Mouse (Mus musculus): ENCODE measurements around the gene Dhx16.

Dhx16 gene

DNA sequence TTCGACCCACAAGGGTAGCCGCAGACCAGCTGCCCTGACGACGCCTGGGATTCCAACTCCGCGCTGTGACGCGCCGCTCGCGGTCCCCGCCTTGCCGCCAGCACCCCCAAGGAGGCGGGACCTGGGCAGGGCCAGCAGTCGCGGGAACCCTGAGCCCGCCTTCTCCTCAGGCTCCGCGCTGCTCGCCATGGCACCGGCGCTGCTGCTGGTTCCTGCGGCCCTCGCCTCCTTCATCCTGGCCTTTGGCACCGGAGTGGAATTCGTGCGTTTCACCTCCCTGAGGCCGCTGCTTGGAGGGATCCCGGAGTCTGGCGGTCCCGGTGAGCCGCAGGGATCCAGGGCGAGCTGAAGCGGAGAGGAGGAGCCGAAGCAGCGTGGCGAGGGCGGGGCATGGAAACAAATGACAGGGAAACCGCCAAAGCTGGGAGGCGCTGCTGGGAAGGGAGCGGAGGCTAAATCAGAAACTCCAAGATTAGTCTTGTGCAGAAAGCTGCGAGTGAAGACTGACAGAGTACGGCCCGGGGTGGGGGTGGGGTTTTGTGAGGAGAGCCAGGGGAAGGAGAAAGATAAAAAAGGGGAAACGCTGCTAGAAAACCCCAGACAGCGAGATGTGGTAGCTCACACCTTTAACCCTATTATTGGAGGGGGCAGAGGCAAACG is 18.3 kb upstream of the Dhx16 start, which contains the start of gene Nrm:
Nrm (plus strand) TSS at position 121 of the 660 bp plus-strand sequence.
- DNase-seq = peak; percentile 86

DNA sequence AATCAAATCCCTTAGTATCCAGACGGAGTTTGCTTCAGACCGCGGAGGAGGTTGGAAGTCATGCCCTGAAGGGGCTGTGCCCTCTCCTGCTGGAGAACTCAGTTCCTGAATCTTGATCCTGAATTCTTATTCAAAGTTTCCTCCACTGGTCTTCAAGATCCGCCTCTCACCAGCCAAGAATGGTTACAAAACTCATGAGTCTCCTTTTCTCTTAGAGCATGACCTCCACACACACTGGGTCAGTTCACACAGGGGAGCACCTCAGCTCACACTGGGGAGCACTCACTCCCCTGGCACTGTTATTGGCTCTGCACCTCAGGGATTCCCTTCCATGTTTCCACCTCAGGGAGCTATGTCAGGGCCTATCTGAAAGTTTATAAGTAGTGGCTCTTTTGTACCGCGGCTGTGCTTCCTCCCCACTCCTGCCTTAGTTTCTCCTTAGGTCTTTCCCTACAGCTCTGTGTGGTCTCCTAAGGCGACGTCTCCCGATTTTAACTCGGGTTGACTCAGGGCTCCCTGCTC is 14.7 kb upstream of the Dhx16 start:
- no peak for DNase-seq

DNA sequence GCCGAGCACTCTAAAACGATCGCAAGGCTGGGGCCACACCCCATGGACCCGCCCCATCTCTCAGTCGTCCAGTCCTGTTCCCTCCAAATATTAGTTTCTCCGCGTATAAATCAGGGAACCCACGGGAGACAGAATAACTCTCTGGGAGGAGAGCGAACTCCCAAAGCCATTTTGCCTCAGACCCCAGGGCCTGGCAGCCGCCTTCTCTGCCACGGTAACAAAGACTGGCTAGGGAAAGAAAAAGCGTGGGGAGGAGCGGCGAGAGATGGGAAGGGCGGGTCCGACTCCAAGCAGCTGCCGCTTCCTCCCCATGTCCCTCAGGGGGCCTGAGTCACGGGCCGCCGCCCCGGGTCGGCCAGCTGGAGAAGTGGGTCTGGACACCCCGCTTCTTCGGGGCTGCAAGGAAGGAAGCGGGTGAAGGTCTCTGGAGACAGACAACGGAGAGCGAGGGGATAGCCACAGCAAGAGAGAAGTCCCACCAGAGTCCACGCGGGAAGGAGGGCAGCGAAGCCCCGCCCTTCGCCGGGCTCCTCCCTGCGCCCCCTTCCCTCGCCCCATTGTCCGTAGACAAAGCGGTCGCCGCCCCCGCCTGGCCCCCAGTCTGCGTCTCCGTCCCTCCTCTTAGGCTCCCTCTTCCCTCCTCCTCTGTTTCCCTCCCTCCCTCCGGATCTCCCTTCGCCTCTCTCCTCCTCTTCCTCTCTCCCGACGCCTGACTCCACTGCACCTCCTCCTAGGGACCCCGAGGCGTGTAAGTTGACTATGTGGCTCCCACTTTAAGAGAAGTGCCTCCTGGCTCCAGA is 13.9 kb upstream of the Dhx16 start, which contains the start of gene Ppp1r18:
Ppp1r18 (plus strand) TSS at position 113 of the 800 bp plus-strand sequence.
- peak; percentile 21 for DNase-seq

- no peak for DNase-seq
Observed at GRCm38 (mm10) chr17:35866281-35866831, 13.3 kb upstream of the Dhx16 start.

- DNase-seq = no peak
Observed at GRCm38 (mm10) chr17:35866911-35867890, 12.4 kb upstream of the Dhx16 start.

- peak; percentile 31 for DNase-seq
Observed at GRCm38 (mm10) chr17:35868165-35868820, 11.3 kb upstream of the Dhx16 start.

GRCm38 (mm10) chr17:35868961-35869345 is 10.7 kb upstream of the Dhx16 start:
- DNase-seq = no peak

- DNase-seq = no peak
Observed at GRCm38 (mm10) chr17:35869346-35870067, 10.1 kb upstream of the Dhx16 start.

DNA sequence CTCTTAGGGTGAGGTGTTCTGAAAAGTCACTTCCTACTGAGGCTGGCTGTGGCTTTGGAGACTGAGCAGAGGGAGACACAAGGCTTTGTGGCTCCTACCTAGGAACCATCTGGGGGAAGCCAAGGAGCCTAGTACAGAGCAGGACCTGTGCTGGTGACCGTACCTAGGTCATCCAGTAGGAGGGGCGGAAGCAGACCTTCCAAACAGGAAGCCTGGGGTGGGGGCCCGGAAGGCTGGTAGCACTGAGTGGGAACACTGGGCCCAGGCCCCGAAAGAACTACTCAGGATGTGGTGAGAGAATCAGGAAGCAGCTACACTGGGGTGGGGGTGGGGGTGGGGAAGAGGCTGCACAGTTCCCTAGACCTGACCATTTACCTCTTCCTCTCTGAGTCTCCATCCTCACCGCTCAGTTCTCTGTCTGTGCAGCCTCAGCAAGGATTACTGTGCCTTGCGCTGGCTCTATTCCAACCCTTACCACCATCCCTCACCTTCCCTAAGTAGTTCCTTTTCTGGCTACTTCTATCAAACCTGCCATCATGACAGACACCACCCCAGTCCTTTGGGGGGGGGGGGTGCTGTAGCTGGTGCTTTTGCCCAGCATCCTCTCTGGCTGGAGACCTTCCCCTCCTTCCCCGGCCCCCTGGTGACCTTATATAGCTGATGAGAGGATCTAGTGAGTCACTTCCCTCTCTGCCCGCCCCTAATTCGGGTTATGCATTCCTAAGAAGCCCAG is 9.3 kb upstream of the Dhx16 start:
- peak; percentile 84 for DNase-seq

DNA sequence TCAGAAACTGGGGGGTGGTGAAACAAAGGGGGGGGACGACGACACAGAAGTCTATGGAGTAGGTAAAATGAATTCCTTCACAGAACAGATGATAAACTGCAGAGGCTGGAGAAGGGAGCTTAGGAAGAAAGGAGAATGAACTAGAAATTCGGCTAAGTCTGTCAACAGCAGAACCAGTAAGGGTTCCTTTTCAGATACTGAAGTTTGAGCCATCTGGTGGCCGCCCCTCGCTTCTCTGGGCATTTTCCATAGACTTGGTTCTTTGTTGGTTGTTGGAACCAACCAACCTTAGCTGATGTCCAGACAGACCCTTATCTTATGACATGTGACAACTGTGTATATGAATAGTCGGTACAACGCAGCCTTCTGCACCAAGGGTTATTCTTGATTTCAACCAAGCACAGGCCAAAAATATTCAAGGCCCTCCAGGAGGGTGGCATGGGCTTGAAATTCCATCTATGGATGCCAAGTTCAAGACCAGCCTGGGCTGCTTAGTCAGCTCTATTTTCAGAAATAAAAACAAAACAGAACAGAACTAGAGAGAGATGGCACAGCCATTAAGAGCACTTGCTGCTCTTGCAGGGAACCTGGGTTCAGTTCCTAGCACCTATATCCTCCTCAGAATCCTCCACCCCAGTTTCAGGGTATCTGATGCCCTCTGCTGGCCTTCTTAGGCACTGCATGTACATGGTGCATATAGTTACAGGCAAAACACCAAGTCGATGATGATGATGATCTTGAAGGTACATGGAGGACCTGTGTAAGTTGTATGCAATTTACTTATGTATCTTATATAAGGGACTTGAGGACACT is 8.5 kb upstream of the Dhx16 start:
- no peak for DNase-seq

- peak; percentile 70 for DNase-seq
Observed at GRCm38 (mm10) chr17:35873774-35874519, 5.7 kb upstream of the Dhx16 start.

DNA sequence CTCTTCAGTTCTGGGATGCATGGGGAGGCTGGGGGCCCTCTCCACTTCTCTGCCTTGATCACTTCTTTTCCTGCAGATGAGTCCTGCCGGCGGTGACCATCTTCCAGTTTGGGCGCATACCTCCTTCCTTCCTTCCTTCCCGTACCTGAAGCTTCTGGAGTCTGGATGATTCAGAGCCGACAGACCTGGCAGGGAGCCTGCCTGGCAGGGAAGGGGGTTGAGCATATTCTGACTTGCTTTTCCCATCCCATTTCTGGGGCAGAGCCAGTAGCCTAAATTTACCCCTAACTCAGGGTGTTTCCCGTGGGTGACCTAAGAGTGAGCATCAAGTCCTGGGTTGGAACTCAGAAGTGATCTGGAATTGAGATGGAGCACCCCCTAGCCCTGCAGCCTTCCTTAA is 4.9 kb upstream of the Dhx16 start:
- peak; percentile 34 for DNase-seq

DNA sequence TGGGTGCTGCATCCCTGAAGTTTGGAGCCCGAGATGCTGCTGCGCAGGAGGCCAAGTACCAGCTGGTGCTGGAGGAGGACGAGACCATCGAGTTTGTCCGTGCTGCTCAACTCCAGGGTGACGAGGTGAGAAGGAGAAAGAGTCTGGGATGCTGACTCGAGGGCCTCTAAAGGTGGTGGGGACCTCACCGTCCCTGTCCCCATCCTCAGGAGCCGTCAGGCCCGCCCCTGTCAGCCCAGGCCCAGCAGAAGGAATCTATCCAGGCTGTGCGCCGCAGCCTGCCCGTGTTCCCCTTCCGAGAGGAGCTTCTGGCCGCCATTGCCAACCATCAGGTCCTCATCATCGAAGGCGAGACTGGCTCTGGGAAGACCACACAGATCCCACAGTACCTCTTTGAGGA is 3.3 kb downstream of the Dhx16 start:
- DNase-seq = no peak

DNA sequence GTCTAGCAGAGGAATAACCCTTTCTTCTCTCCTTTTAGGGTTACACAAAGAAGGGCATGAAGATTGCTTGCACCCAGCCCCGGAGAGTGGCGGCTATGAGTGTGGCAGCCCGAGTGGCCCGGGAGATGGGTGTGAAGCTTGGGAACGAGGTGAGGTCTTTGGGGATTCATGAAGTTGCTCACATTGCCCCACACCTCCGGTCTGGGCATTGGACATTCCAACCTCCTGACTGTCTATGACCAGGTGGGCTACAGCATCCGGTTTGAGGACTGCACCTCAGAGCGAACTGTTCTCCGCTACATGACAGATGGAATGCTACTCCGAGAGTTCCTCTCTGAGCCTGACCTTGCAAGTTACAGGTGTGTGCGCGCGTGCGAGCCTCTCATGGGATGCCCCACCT is 4.2 kb downstream of the Dhx16 start:
- no peak for DNase-seq

DNA sequence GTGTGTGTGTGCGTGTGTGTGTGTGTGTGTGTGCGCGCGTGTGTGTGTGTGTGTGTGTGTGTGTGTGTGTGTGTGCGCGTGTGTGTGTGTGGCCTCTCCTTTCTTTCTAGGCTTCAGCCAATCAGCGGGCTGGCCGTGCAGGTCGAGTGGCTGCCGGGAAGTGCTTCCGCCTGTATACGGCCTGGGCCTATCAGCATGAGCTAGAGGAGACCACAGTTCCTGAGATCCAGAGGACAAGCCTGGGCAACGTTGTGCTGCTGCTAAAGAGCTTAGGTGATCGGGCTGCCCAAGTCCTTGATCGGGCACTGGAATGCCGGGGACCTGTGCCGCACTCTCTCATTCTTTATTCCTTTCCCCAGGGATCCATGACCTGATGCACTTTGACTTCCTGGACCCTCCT is 8.1 kb downstream of the Dhx16 start:
- no peak for DNase-seq

DNA sequence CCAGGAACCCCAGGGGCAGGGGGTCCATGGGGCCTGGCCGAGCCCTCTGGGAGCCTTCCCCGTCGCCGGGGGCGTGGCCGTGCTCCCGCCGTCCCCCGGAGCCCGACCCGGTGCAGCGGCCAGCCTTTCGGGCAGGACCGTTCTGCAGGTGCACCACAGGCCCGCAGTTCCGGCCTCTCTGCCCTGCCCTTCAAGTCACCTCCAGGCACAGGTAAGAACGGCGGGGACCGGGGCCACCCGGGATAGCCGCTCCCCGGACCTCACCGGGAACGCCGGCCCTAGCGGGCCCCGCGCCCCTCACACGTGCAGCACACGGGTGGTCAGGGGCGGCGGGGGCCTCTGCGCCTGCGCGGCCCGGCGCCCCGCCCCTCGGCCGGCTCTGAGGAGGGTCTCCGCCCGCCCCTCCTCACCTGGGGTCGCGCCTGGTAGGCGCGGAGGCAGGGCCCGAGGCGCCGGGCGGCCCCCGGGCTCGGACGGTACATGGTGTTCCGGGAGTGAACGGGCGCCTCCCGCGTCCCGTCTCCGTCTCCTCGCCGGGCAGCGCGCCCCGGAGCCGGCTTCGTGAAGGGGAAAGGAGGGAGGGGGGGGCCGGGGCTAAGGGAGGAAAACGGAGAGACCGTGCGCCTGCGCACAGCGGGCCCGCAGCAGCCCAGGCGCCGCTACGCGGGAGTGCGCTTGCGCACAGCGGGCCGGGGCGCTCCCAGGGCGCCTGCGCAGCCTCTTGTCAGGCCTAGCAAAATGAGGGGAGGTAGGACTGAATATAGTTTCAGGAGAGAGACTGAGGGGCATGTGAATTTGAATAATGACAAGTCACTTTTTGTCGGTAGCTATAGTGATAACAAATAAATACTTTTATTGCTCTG is 17.4 kb downstream of the Dhx16 start, which contains the start of gene 2310061I04Rik:
2310061I04Rik (minus strand) TSS at position 651 of the 863 bp plus-strand sequence.
- DNase-seq = peak; percentile 92
